ENCODE assay signal across 8 mouse cellular contexts in genomic region chr3:89858123-89858522, GRCm38 (mm10). TPM values are rescaled to one million over a fixed set of nuclear protein-coding genes. Genes with fewer than 3 reads are reported as not detected.
DNase-seq lines count a peak whose midpoint lies in the region; ATAC-seq lines count a peak whose summit lies in the region.

No protein-coding gene starts in this region.

- ATAC-seq in neural tube, embryonic 11.5 days (ENCODE audit: insufficient read depth, low FRiP score, low TSS enrichment) = no peak

- no peak overlapping the region for H3K4me2 ChIP-seq in neural tube, embryonic 11.5 days (ENCODE audit: low read depth)

- no peak overlapping the region for H3K4me3 ChIP-seq in neural tube, embryonic 11.5 days (ENCODE audit: low read depth, low read length)

- DNase-seq in gastrocnemius, adult 18-20 months (ENCODE audit: low spot score) = peak; percentile 41
- DNase-seq in gastrocnemius, postnatal 25 days = no peak
- peak; percentile 31 for DNase-seq in neural tube, embryonic 11.5 days (ENCODE audit: low spot score)
- DNase-seq in neural tube, embryonic 10.5 days (ENCODE audit: extremely low spot score, low spot score) = no peak
- DNase-seq in embryo, embryonic 9.5 days (ENCODE audit: extremely low spot score) = peak; percentile 50
- peak; percentile 86 for DNase-seq in retina, embryonic 14.5 days (ENCODE audit: low spot score)
- no peak for DNase-seq in ovary, postnatal 36 days (ENCODE audit: low spot score)
- DNase-seq in gastrocnemius, adult 8-10 months (ENCODE audit: low spot score in 2 of 2) = no peak

- H3K27ac ChIP-seq in neural tube, embryonic 11.5 days (ENCODE audit: low read depth, low read length) = no peak overlapping the region

- H3K36me3 ChIP-seq in neural tube, embryonic 11.5 days (ENCODE audit: control insufficient read depth, insufficient read depth, low read length) = no peaks in the 10 kb centered on the region

- WGBS in neural tube, embryonic 11.5 days = 14% methylated on average over 4 of the region's 4 CpGs

- peaks cover 4% of the 10 kb centered on the region; the same call in 1 of the 2 replicates for H3K4me1 ChIP-seq in neural tube, embryonic 11.5 days (ENCODE audit: control insufficient read depth, insufficient read depth, low read length)

- no peaks in the 10 kb centered on the region for H3K27me3 ChIP-seq in neural tube, embryonic 11.5 days (ENCODE audit: control insufficient read depth, insufficient read depth, low read length)

- no peak overlapping the region for H3K9ac ChIP-seq in neural tube, embryonic 11.5 days (ENCODE audit: low read length)

- no peaks in the 10 kb centered on the region for H3K9me3 ChIP-seq in neural tube, embryonic 11.5 days (ENCODE audit: control insufficient read depth, low read length)

RNA-seq across cellular contexts. Expression of gene She, which starts 27.0 kb away (rescaled TPM):
- total RNA-seq in gastrocnemius, adult 18-20 months (2021) = 1 to 10 TPM; 2.8 to 4.8 TPM
- 1 to 10 TPM; 4.2 to 5.0 TPM for total RNA-seq in gastrocnemius, postnatal 25 days (2021)
- polyA plus RNA-seq in neural tube, embryonic 11.5 days (2014; fragmentation: Nextera tagmentation; extraction: Ambion mirVana) = 2.5 and 3.4 TPM in 2 replicates
- total RNA-seq in gastrocnemius, adult 8-10 months (2022) = 1 to 10 TPM; 2.8 to 3.8 (median 3.3) TPM

RNA-seq across cellular contexts. Expression of gene Il6ra, which starts 54.9 kb away (rescaled TPM):
- total RNA-seq in gastrocnemius, adult 18-20 months (2021) = 1 to 10 TPM; 3.1 to 7.2 TPM
- total RNA-seq in gastrocnemius, postnatal 25 days (2021) = 1 to 10 TPM; 3.1 to 4.2 TPM
- polyA plus RNA-seq in neural tube, embryonic 11.5 days (2014; fragmentation: Nextera tagmentation; extraction: Ambion mirVana) = 0.08 and 0.34 TPM in 2 replicates
- total RNA-seq in gastrocnemius, adult 8-10 months (2022) = 10 to 100 TPM in 1 of 4 experiments, 1 to 10 TPM in 3; 1.6 to 11.5 (median 2.8) TPM

Comparison
In these comparisons a context has a peak if more than half of its experiments do, and no peak if none do; other contexts are left out.
1. DNase-seq: peak in gastrocnemius, adult 18-20 months (single experiment), neural tube, embryonic 11.5 days (single experiment), embryo, embryonic 9.5 days (single experiment) and retina, embryonic 14.5 days (single experiment); none in gastrocnemius, postnatal 25 days (single experiment), neural tube, embryonic 10.5 days (single experiment), ovary, postnatal 36 days (single experiment) and gastrocnemius, adult 8-10 months (0 of 2).